Mouse (Mus musculus): ENCODE measurements around the gene Fam160a1. TPM values are rescaled to one million over a fixed set of nuclear protein-coding genes. Genes with fewer than 3 reads are reported as not detected.

Fam160a1 gene
- polyA plus RNA-seq (2012; ENCODE audit: low replicate concordance), result 0.14 and 0.51 TPM in 2 replicates

GRCm38 (mm10) chr3:85817191-85817590 lies at the start of gene Fam160a1:
Fam160a1 (minus strand) TSS chr3:85817291.

Other genes with a start within 250 kb of the Fam160a1 start
- gene Gatb, start 243.2 kb downstream of the Fam160a1 start, polyA plus RNA-seq (2012; ENCODE audit: low replicate concordance), result 0.35 and 4.5 TPM in 2 replicates
- gene Glt28d2, start 70.2 kb upstream of the Fam160a1 start, polyA plus RNA-seq (2012; ENCODE audit: low replicate concordance), result not detected in 2 replicates
- 1.5 TPM in 1 of 2 replicates, not detected in the other for gene Gm37240, start 70.2 kb upstream of the Fam160a1 start, polyA plus RNA-seq (2012; ENCODE audit: low replicate concordance)
- 2.2 and 2.6 TPM in 2 replicates for gene Sh3d19, start 153.8 kb upstream of the Fam160a1 start, polyA plus RNA-seq (2012; ENCODE audit: low replicate concordance)
- gene Prss48, start 185.2 kb upstream of the Fam160a1 start, polyA plus RNA-seq (2012; ENCODE audit: low replicate concordance), result not detected in 2 replicates